Mouse (Mus musculus): ENCODE measurements around the gene Zdhhc5. TPM values are rescaled to one million over a fixed set of nuclear protein-coding genes. Genes with fewer than 3 reads are reported as not detected.

Zdhhc5 gene
- polyA plus RNA-seq, 1 experiment from 2014 or later = 19.5 TPM

GRCm38 (mm10) chr2:84750115-84750514 lies 35.1 kb upstream of the Zdhhc5 start:
- 73% methylated on average over 6 of the region's 6 CpGs for WGBS

GRCm38 (mm10) chr2:84744126-84744525 lies 29.1 kb upstream of the Zdhhc5 start:
- ATAC-seq = peak; percentile 33
- Histone ChIP-seq H3K27me3 (ENCODE audit: control insufficient read depth, insufficient read depth, low read depth, low read length) (no peaks in the 10 kb centered on the region), H3K9ac (ENCODE audit: low read depth, low read length) (peak overlapping the region; percentile 33; the same call in 1 of the 2 replicates), H3K4me3 (ENCODE audit: low read depth, low read length) (peak overlapping the region; percentile 76), H3K4me1 (ENCODE audit: control insufficient read depth, insufficient read depth, low read length) (peaks cover 28% of the 10 kb centered on the region), H3K27ac (ENCODE audit: low read length) (peak overlapping the region; percentile 96), H3K4me2 (ENCODE audit: low read length) (peak overlapping the region; percentile 89), H3K36me3 (ENCODE audit: control insufficient read depth, insufficient read depth, low read length) (no peaks in the 10 kb centered on the region), H3K9me3 (replicated peaks; ENCODE audit: control insufficient read depth, low read length, poor library complexity, severe bottlenecking) (no peaks in the 10 kb centered on the region)
- 1% methylated on average over 10 of the region's 10 CpGs for WGBS

More at GRCm38 (mm10) chr2:84750115-84750514, 35.1 kb upstream of the Zdhhc5 start:
- Histone ChIP-seq H3K27me3 (ENCODE audit: control insufficient read depth, insufficient read depth, low read depth, low read length) (no peaks in the 10 kb centered on the region), H3K9me3 (replicated peaks; ENCODE audit: control insufficient read depth, low read length, poor library complexity, severe bottlenecking) (no peaks in the 10 kb centered on the region), H3K4me1 (ENCODE audit: control insufficient read depth, insufficient read depth, low read length) (no peaks in the 10 kb centered on the region), H3K9ac (ENCODE audit: low read depth, low read length) (no peak overlapping the region), H3K4me3 (ENCODE audit: low read depth, low read length) (no peak overlapping the region), H3K27ac (ENCODE audit: low read length) (no peak overlapping the region), H3K4me2 (ENCODE audit: low read length) (no peak overlapping the region), H3K36me3 (ENCODE audit: control insufficient read depth, insufficient read depth, low read length) (no peaks in the 10 kb centered on the region)
- no peak for ATAC-seq

- Histone ChIP-seq H3K27ac (ENCODE audit: low read length) (peak within 1 kb of the TSS; percentile 96), H3K9ac (ENCODE audit: low read depth, low read length) (peak within 1 kb of the TSS; percentile 88), H3K27me3 (ENCODE audit: control insufficient read depth, insufficient read depth, low read depth, low read length) (no peaks in the 10 kb centered on the region), H3K4me2 (ENCODE audit: low read length) (peak within 1 kb of the TSS; percentile 89), H3K4me3 (ENCODE audit: low read depth, low read length) (peak within 1 kb of the TSS; percentile 76), H3K36me3 (ENCODE audit: control insufficient read depth, insufficient read depth, low read length) (no peaks in the 10 kb centered on the region), H3K9me3 (replicated peaks; ENCODE audit: control insufficient read depth, low read length, poor library complexity, severe bottlenecking) (no peaks in the 10 kb centered on the region), H3K4me1 (ENCODE audit: control insufficient read depth, insufficient read depth, low read length) (peaks cover 34% of the 10 kb centered on the region)
- peak; percentile 94 for ATAC-seq
- WGBS = 0% methylated on average over 25 of the region's 25 CpGs
These were observed 28.6 kb upstream of the Zdhhc5 start, which contains the start of gene Gm19426 for GRCm38 (mm10) chr2:84743561-84743960. Gene Gm19426, minus strand, starts transcription at chr2:84743655.

- H3K27me3 ChIP-seq (ENCODE audit: control insufficient read depth, insufficient read depth, low read depth, low read length) = no peaks in the 10 kb centered on the region
- under 1% methylated on average over 23 of the region's 26 CpGs for WGBS
These were observed 27.7 kb upstream of the Zdhhc5 start for GRCm38 (mm10) chr2:84742451-84743283.

GRCm38 (mm10) chr2:84741841-84742450 lies 27.0 kb upstream of the Zdhhc5 start:
- H3K4me1 ChIP-seq (ENCODE audit: control insufficient read depth, insufficient read depth, low read length) = peaks cover 49% of the 10 kb centered on the region
- H3K36me3 ChIP-seq (ENCODE audit: control insufficient read depth, insufficient read depth, low read length) = no peaks in the 10 kb centered on the region
- H3K4me3 ChIP-seq (ENCODE audit: low read depth, low read length) = peak overlapping the region; percentile 76
- H3K4me2 ChIP-seq (ENCODE audit: low read length) = peak overlapping the region; percentile 89
- ATAC-seq = peak; percentile 0; the same call in 1 of the 2 replicates
- no peaks in the 10 kb centered on the region for H3K27me3 ChIP-seq (ENCODE audit: control insufficient read depth, insufficient read depth, low read depth, low read length)
- peak overlapping the region; percentile 96 for H3K27ac ChIP-seq (ENCODE audit: low read length)
- 4% methylated on average over 5 of the region's 5 CpGs for WGBS
- H3K9me3 ChIP-seq (replicated peaks; ENCODE audit: control insufficient read depth, low read length, poor library complexity, severe bottlenecking) = no peaks in the 10 kb centered on the region
- H3K9ac ChIP-seq (ENCODE audit: low read depth, low read length) = peak overlapping the region; percentile 88

More at GRCm38 (mm10) chr2:84742451-84743283, 27.7 kb upstream of the Zdhhc5 start:
- Histone ChIP-seq H3K4me3 (ENCODE audit: low read depth, low read length) (peak overlapping the region; percentile 76), H3K9ac (ENCODE audit: low read depth, low read length) (peak overlapping the region; percentile 88), H3K4me1 (ENCODE audit: control insufficient read depth, insufficient read depth, low read length) (peaks cover 41% of the 10 kb centered on the region), H3K27ac (ENCODE audit: low read length) (peak overlapping the region; percentile 96), H3K4me2 (ENCODE audit: low read length) (peak overlapping the region; percentile 89), H3K9me3 (replicated peaks; ENCODE audit: control insufficient read depth, low read length, poor library complexity, severe bottlenecking) (no peaks in the 10 kb centered on the region), H3K36me3 (ENCODE audit: control insufficient read depth, insufficient read depth, low read length) (no peaks in the 10 kb centered on the region)
- peak; percentile 65 for ATAC-seq

- peaks cover 60% of the 10 kb centered on the region for H3K4me1 ChIP-seq (ENCODE audit: control insufficient read depth, insufficient read depth, low read length)
- H3K4me3 ChIP-seq (ENCODE audit: low read depth, low read length) = no peak overlapping the region
These were observed 25.8 kb upstream of the Zdhhc5 start for GRCm38 (mm10) chr2:84740608-84741333.

GRCm38 (mm10) chr2:84738271-84738911 lies 23.4 kb upstream of the Zdhhc5 start:
- H3K4me2 ChIP-seq (ENCODE audit: low read length) = peak overlapping the region; percentile 25
- no peak for ATAC-seq
- H3K4me1 ChIP-seq (ENCODE audit: control insufficient read depth, insufficient read depth, low read length) = peaks cover 68% of the 10 kb centered on the region
- no peak overlapping the region; the same call in 1 of the 2 replicates for H3K27ac ChIP-seq (ENCODE audit: low read length)
- H3K36me3 ChIP-seq (ENCODE audit: control insufficient read depth, insufficient read depth, low read length) = no peaks in the 10 kb centered on the region
- H3K9ac ChIP-seq (ENCODE audit: low read depth, low read length) = no peak overlapping the region
- H3K9me3 ChIP-seq (replicated peaks; ENCODE audit: control insufficient read depth, low read length, poor library complexity, severe bottlenecking) = no peaks in the 10 kb centered on the region
- no peaks in the 10 kb centered on the region for H3K27me3 ChIP-seq (ENCODE audit: control insufficient read depth, insufficient read depth, low read depth, low read length)
- 0 out of 2 replicates have a peak overlapping the region, but pooled peaks have one; percentile 3 for H3K4me3 ChIP-seq (ENCODE audit: low read depth, low read length)
- WGBS = 4% methylated on average over 12 of the region's 12 CpGs

More at GRCm38 (mm10) chr2:84740608-84741333, 25.8 kb upstream of the Zdhhc5 start:
- ATAC-seq = no peak
- H3K36me3 ChIP-seq (ENCODE audit: control insufficient read depth, insufficient read depth, low read length) = no peaks in the 10 kb centered on the region
- 74% methylated on average over 15 of the region's 15 CpGs for WGBS
- H3K9me3 ChIP-seq (replicated peaks; ENCODE audit: control insufficient read depth, low read length, poor library complexity, severe bottlenecking) = no peaks in the 10 kb centered on the region
- peak overlapping the region; percentile 89 for H3K4me2 ChIP-seq (ENCODE audit: low read length)
- no peak overlapping the region for H3K9ac ChIP-seq (ENCODE audit: low read depth, low read length)
- H3K27ac ChIP-seq (ENCODE audit: low read length) = 0 out of 2 replicates have a peak overlapping the region, but pooled peaks have one; percentile 96
- H3K27me3 ChIP-seq (ENCODE audit: control insufficient read depth, insufficient read depth, low read depth, low read length) = no peaks in the 10 kb centered on the region

GRCm38 (mm10) chr2:84737451-84737925 lies 22.5 kb upstream of the Zdhhc5 start:
- peak overlapping the region; percentile 31 for H3K27ac ChIP-seq (ENCODE audit: low read length)
- 2% methylated on average over 8 of the region's 8 CpGs for WGBS
- H3K36me3 ChIP-seq (ENCODE audit: control insufficient read depth, insufficient read depth, low read length) = no peaks in the 10 kb centered on the region
- H3K27me3 ChIP-seq (ENCODE audit: control insufficient read depth, insufficient read depth, low read depth, low read length) = no peaks in the 10 kb centered on the region
- peak overlapping the region; percentile 65 for H3K9ac ChIP-seq (ENCODE audit: low read depth, low read length)
- no peaks in the 10 kb centered on the region for H3K9me3 ChIP-seq (replicated peaks; ENCODE audit: control insufficient read depth, low read length, poor library complexity, severe bottlenecking)
- no peak for ATAC-seq
- H3K4me1 ChIP-seq (ENCODE audit: control insufficient read depth, insufficient read depth, low read length) = peaks cover 72% of the 10 kb centered on the region
- peak overlapping the region; percentile 66 for H3K4me2 ChIP-seq (ENCODE audit: low read length)
- peak overlapping the region; percentile 49 for H3K4me3 ChIP-seq (ENCODE audit: low read depth, low read length)

Data from midbrain, embryonic 16.5 days (tissue).